Mouse (Mus musculus): ENCODE data around the gene Ap3d1. TPM values are rescaled to one million over a fixed set of nuclear protein-coding genes. Genes with fewer than 3 reads are reported as not detected.

Gene Ap3d1
- polyA plus RNA-seq, 1 experiment from 2014 or later: 20.9 TPM

DNA sequence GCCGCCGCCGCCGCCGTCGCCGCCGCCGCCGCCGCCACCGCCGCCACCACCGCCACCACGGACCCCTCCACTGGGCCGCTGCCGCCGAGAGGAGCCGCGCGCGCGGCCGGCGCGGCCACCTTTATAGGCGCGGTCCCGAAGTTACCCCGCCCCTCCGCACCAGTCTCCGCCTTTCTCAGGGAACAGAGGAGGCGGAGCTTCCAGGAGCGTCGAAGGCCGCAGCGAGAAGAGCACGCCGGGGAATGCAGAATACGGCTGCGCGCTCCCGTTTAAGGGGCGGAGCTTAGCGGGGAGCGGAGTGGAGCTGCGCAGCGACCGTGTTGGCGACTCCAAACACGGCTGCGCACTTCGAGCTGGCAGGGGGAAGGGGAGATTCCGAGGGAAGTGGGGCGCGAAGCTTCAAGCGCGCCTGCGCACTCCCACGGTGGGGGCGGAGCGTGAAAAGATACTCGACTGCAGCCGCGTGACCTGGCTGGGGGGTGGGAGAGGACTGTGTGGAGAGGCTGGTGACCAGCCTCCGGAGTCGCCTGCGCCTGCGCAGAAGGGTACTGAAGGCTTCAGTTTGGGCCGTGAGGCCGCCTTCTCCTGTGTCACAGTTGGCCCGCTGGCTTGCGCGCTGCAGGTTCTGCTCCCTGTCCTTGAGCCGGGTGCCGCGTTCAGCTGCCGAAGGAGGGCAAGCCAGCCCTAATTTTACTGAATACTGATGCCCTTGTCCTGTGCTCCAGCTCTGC lies 65.7 kb downstream of the Ap3d1 start:
- ATAC-seq (ENCODE audit: low read depth): peak; percentile 83
- H3K4me3 ChIP-seq (ENCODE audit: low read depth, low read length): peak overlapping the region; percentile 93
- H3K27me3 ChIP-seq (ENCODE audit: control insufficient read depth, insufficient read depth, low read depth, low read length): no peaks in the 10 kb centered on the region
- peak overlapping the region; percentile 97 for H3K9ac ChIP-seq (ENCODE audit: low read depth, low read length)
- no peaks in the 10 kb centered on the region for H3K9me3 ChIP-seq (replicated peaks; ENCODE audit: control insufficient read depth, low read length)
- peaks cover 6% of the 10 kb centered on the region for H3K36me3 ChIP-seq (ENCODE audit: control insufficient read depth, insufficient read depth)
- peak overlapping the region; percentile 100 for H3K27ac ChIP-seq (ENCODE audit: low read length)
- WGBS (ENCODE audit: insufficient replicate concordance): under 1% methylated on average over 63 of the region's 78 CpGs
- H3K4me1 ChIP-seq (ENCODE audit: control insufficient read depth, low read depth, low read length): peaks cover 70% of the 10 kb centered on the region
- peak overlapping the region; percentile 80 for H3K4me2 ChIP-seq (ENCODE audit: low read depth, low read length)

DNA sequence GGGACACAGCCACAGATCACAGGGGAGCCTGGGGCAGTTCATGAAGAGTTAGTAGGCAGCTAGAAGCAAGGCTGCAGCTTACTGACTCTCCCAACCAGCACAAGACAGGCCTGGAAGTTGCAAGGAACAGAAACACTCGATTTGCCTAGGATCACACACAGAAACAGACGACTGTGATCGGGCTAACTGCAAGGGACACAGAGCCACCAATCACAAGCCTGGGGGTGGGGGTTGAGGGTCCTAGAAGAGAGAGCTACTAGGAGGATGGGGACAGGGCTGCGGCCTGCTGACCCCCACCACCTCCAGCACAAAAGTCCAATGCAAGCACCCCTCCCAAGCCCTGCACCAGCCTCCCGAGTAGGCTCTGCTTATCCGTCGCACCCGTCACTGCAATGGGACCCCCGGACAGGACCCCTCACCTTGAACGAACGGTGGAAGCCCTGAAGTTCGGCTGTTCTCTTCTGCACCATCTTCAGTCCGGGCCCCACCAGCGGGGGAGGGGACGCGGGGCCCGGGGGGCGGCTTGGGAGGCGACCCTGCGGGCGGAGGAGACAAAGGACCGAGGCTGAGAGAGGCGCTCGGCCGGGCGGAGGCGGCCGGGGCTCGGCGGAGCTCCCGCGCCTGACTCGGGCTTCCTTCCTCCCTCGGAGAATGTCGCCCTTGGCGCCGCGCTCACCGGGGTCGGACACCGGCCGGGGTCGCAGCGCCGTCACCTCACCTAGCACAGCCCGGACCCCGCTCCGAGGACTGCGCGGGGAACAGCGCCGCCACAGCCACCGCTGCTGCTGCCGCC lies 66.5 kb downstream of the Ap3d1 start:
- H3K9me3 ChIP-seq (replicated peaks; ENCODE audit: control insufficient read depth, low read length): no peaks in the 10 kb centered on the region
- peak overlapping the region; percentile 93 for H3K4me3 ChIP-seq (ENCODE audit: low read depth, low read length)
- H3K4me1 ChIP-seq (ENCODE audit: control insufficient read depth, low read depth, low read length): peaks cover 70% of the 10 kb centered on the region
- peaks cover 14% of the 10 kb centered on the region for H3K36me3 ChIP-seq (ENCODE audit: control insufficient read depth, insufficient read depth)
- WGBS (ENCODE audit: insufficient replicate concordance): under 1% methylated on average over 49 of the region's 54 CpGs
- no peak for ATAC-seq (ENCODE audit: low read depth)
- H3K4me2 ChIP-seq (ENCODE audit: low read depth, low read length): peak overlapping the region; percentile 80
- H3K27me3 ChIP-seq (ENCODE audit: control insufficient read depth, insufficient read depth, low read depth, low read length): no peaks in the 10 kb centered on the region
- H3K9ac ChIP-seq (ENCODE audit: low read depth, low read length): peak overlapping the region; percentile 97
- peak overlapping the region; percentile 100 for H3K27ac ChIP-seq (ENCODE audit: low read length)

DNA sequence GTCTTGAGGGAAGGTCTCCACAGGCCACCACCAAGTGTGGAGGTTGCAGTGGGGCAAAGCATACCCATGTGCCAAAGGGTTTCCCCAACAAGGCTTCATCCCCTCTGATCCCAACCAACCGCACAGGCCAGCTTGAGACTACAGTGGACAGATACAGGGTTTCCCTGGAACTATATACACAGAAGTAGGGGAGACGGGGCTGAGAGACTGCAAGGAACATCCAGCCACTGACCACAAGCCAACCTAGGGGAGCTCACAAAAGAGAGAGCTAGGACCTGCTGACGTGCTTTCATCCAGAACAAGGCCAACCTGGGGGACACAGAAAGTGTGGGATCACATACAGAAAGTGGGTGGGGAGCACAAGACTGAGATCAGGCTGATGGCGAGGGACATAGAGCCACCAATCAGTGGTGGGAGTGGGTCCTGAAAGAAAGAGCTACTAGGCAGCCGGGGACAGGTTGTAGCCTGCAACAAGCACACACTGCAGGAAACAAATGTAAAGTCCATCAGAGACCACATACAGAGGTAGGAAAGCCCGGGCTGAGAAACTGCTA lies 67.1 kb downstream of the Ap3d1 start:
- H3K36me3 ChIP-seq (ENCODE audit: control insufficient read depth, insufficient read depth): peaks cover 21% of the 10 kb centered on the region
- H3K9me3 ChIP-seq (replicated peaks; ENCODE audit: control insufficient read depth, low read length): no peaks in the 10 kb centered on the region
- peak overlapping the region; percentile 93 for H3K4me3 ChIP-seq (ENCODE audit: low read depth, low read length)
- peak overlapping the region; percentile 97 for H3K9ac ChIP-seq (ENCODE audit: low read depth, low read length)
- WGBS (ENCODE audit: insufficient replicate concordance): 7% methylated on average over 6 of the region's 6 CpGs
- H3K4me1 ChIP-seq (ENCODE audit: control insufficient read depth, low read depth, low read length): peaks cover 65% of the 10 kb centered on the region
- peak overlapping the region; percentile 100 for H3K27ac ChIP-seq (ENCODE audit: low read length)
- no peak for ATAC-seq (ENCODE audit: low read depth)
- peak overlapping the region; percentile 80 for H3K4me2 ChIP-seq (ENCODE audit: low read depth, low read length)
- no peaks in the 10 kb centered on the region for H3K27me3 ChIP-seq (ENCODE audit: control insufficient read depth, insufficient read depth, low read depth, low read length)

DNA sequence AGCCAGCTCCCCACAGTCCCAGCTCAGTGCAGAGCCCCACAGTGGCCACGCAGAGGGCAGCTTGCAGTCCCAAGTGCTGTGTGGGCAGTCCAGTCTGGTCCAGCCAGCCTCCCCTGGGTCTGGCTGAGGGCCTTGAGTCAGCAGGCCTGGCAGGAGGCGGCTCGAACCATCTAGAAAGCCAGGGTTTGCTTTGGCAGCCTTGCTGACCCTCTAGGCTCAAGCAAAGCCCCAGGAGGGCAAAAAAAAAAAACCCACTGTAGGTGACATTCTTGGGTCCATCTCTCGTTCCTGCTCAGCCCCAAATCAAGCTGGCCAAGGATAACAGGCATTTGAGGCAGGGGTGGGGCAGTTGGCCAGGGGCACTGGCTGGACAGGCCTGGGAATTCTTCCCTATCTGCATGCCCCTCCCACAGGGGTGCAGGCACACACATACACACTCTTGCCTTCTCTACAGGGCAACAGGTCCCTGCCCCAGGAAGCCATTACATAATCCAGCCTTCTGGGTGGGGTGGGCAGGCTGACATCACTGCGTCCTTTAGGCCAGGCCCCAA lies 67.8 kb downstream of the Ap3d1 start:
- no peaks in the 10 kb centered on the region for H3K27me3 ChIP-seq (ENCODE audit: control insufficient read depth, insufficient read depth, low read depth, low read length)
- 53% methylated on average over 5 of the region's 5 CpGs for WGBS (ENCODE audit: insufficient replicate concordance)
- peaks cover 58% of the 10 kb centered on the region for H3K4me1 ChIP-seq (ENCODE audit: control insufficient read depth, low read depth, low read length)
- H3K4me2 ChIP-seq (ENCODE audit: low read depth, low read length): peak overlapping the region; percentile 80
- peak overlapping the region; percentile 97 for H3K9ac ChIP-seq (ENCODE audit: low read depth, low read length)
- peak overlapping the region; percentile 93 for H3K4me3 ChIP-seq (ENCODE audit: low read depth, low read length)
- H3K9me3 ChIP-seq (replicated peaks; ENCODE audit: control insufficient read depth, low read length): no peaks in the 10 kb centered on the region
- ATAC-seq (ENCODE audit: low read depth): no peak
- H3K36me3 ChIP-seq (ENCODE audit: control insufficient read depth, insufficient read depth): peaks cover 26% of the 10 kb centered on the region
- H3K27ac ChIP-seq (ENCODE audit: low read length): peak overlapping the region; percentile 100

DNA sequence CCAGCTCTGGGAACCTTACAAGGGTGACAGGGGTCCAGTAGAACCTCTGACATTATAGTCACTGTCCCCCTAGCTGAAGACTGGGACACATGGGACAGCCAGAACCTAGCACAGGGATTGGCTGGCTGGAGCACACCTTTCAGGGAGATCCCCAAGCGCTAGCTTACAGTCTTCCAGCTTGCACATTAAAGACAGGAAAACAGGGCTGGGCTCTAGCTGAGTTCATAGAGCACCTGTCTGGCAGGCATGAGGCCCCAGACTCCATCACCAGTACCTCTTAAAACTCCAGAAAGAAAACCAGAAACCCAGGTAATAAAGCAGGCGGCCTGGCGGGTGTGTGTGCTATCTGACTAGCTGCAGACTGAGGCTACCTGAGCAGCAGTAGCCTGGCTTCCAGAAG lies 68.4 kb downstream of the Ap3d1 start:
- Histone ChIP-seq H3K9me3 (replicated peaks; ENCODE audit: control insufficient read depth, low read length) (no peaks in the 10 kb centered on the region), H3K36me3 (ENCODE audit: control insufficient read depth, insufficient read depth) (peaks cover 32% of the 10 kb centered on the region), H3K4me3 (ENCODE audit: low read depth, low read length) (peak overlapping the region; percentile 93), H3K27me3 (ENCODE audit: control insufficient read depth, insufficient read depth, low read depth, low read length) (no peaks in the 10 kb centered on the region), H3K9ac (ENCODE audit: low read depth, low read length) (peak overlapping the region; percentile 97), H3K4me1 (ENCODE audit: control insufficient read depth, low read depth, low read length) (peaks cover 52% of the 10 kb centered on the region), H3K27ac (ENCODE audit: low read length) (peak overlapping the region; percentile 65), H3K4me2 (ENCODE audit: low read depth, low read length) (peak overlapping the region; percentile 80)
- ATAC-seq (ENCODE audit: low read depth): no peak
- 78% methylated on average over 3 of the region's 3 CpGs for WGBS (ENCODE audit: insufficient replicate concordance)

DNA sequence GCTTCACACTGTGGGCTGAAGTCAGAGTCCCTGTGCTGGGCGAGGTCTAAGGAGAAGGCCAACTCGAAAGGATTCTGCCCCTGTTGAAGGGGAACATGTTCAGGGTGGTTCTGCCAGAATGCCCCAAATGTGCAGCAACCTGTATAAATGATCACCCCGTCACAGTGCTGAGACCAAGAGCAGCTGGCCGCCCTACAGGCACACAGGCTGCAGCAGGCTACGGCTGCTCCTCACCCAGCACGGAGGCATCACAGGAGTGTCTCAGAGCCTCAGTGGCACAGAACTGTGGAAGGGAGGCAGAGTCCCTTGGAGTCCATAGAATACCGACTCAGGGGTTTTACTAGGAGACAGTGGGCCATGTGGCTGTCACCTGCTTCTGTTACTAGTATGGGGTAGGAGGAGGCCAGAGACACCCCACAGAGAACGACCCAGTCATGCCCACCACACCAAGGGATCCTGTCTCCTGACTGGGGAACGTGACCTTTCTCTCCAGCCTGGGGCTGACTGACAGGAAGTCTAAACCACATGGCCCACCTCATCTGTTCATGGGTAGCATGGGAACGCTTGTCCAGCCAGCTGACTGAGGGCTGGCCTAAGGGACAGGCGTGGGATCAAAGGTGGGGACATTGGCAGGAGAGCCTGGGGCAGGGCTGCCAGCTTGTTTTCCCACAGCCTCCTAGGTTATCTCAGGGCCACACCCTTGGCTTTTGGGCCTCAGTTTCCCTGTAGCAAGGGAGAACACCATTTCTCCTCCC lies 70.0 kb downstream of the Ap3d1 start:
- no peak overlapping the region for H3K9ac ChIP-seq (ENCODE audit: low read depth, low read length)
- peaks cover 37% of the 10 kb centered on the region for H3K4me1 ChIP-seq (ENCODE audit: control insufficient read depth, low read depth, low read length)
- peaks cover 45% of the 10 kb centered on the region for H3K36me3 ChIP-seq (ENCODE audit: control insufficient read depth, insufficient read depth)
- H3K4me3 ChIP-seq (ENCODE audit: low read depth, low read length): no peak overlapping the region
- 71% methylated on average over 11 of the region's 11 CpGs for WGBS (ENCODE audit: insufficient replicate concordance)
- H3K27ac ChIP-seq (ENCODE audit: low read length): no peak overlapping the region
- ATAC-seq (ENCODE audit: low read depth): no peak
- no peaks in the 10 kb centered on the region for H3K9me3 ChIP-seq (replicated peaks; ENCODE audit: control insufficient read depth, low read length)
- H3K4me2 ChIP-seq (ENCODE audit: low read depth, low read length): no peak overlapping the region
- H3K27me3 ChIP-seq (ENCODE audit: control insufficient read depth, insufficient read depth, low read depth, low read length): no peaks in the 10 kb centered on the region

DNA sequence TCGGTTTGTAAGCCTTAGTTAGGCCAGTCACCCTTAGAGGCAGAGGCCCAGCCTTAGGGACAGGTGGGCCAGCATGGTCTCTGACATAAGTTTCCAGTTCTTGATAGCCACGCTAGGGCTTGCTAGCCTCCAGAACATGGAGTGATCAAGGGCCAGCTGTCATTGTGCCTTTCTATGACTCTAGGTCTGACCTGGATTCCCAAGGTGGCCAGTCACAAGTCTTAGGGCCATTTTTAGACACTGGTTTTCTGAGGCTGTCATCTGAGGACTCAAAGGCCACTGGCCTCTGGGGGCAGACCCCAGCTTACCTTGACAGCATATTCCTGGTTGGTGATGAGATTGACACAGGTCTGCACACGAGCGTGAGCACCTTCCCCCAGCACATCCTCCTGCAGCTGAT lies 70.8 kb downstream of the Ap3d1 start:
- Histone ChIP-seq H3K27ac (ENCODE audit: low read length) (no peak overlapping the region), H3K9me3 (replicated peaks; ENCODE audit: control insufficient read depth, low read length) (no peaks in the 10 kb centered on the region), H3K36me3 (ENCODE audit: control insufficient read depth, insufficient read depth) (peaks cover 54% of the 10 kb centered on the region), H3K9ac (ENCODE audit: low read depth, low read length) (no peak overlapping the region), H3K27me3 (ENCODE audit: control insufficient read depth, insufficient read depth, low read depth, low read length) (no peaks in the 10 kb centered on the region), H3K4me2 (ENCODE audit: low read depth, low read length) (no peak overlapping the region), H3K4me1 (ENCODE audit: control insufficient read depth, low read depth, low read length) (peaks cover 37% of the 10 kb centered on the region), H3K4me3 (ENCODE audit: low read depth, low read length) (no peak overlapping the region)
- ATAC-seq (ENCODE audit: low read depth): no peak
- WGBS (ENCODE audit: insufficient replicate concordance): 87% methylated on average over 4 of the region's 4 CpGs

DNA sequence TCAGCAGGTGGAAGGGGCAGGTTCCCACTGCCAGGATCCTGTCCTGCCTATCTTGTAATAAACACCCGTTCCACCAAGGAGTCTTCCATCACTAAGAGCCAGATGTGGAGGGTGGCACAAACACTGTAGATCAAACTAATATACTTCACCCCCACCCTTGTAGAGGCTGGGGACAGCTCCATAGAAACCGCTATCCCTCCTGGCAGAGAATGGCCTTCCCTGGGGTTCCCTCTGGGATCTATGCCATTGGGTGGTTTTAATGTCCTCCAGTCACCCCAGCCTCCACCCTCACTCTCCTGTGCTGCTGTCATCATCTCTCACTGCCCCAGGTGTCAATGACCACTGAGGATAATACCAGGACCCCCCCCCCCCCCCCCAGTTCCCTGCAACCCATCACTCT lies 71.5 kb downstream of the Ap3d1 start:
- no peak for ATAC-seq (ENCODE audit: low read depth)
- Histone ChIP-seq H3K9me3 (replicated peaks; ENCODE audit: control insufficient read depth, low read length) (no peaks in the 10 kb centered on the region), H3K4me2 (ENCODE audit: low read depth, low read length) (no peak overlapping the region), H3K9ac (ENCODE audit: low read depth, low read length) (no peak overlapping the region), H3K4me3 (ENCODE audit: low read depth, low read length) (no peak overlapping the region), H3K36me3 (ENCODE audit: control insufficient read depth, insufficient read depth) (peaks cover 56% of the 10 kb centered on the region), H3K27me3 (ENCODE audit: control insufficient read depth, insufficient read depth, low read depth, low read length) (no peaks in the 10 kb centered on the region), H3K27ac (ENCODE audit: low read length) (no peak overlapping the region), H3K4me1 (ENCODE audit: control insufficient read depth, low read depth, low read length) (peaks cover 44% of the 10 kb centered on the region)
- 89% methylated on average over 2 of the region's 2 CpGs for WGBS (ENCODE audit: insufficient replicate concordance)

Measured in liver, embryonic 16.5 days (tissue).